ENCODE assay signal across 22 mouse cellular contexts in genomic region chr16:13796746-13797175, GRCm38 (mm10). TPM values are rescaled to one million over a fixed set of nuclear protein-coding genes. Genes with fewer than 3 reads are reported as not detected.
DNase-seq lines count a peak whose midpoint lies in the region; ATAC-seq and TF ChIP-seq lines count a peak whose summit lies in the region.
"Had no signal": no experiment of that assay in that cellular context is flagged by ENCODE, and none has a peak within 500 bp of the region (broad histone marks: within the 10 kb centered on the region; RNA-seq: fewer than 3 reads in every experiment).

No protein-coding gene starts in this region.

- H3K36me3 ChIP-seq in hindbrain, embryonic 12.5 days, result peaks cover 92% of the 10 kb centered on the region

- H3K4me3 ChIP-seq in layer of hippocampus, adult 2 months, result no peak overlapping the region
- no peak overlapping the region for H3K4me3 ChIP-seq in hindbrain, embryonic 12.5 days
- H3K4me3 ChIP-seq: embryonic facial prominence, embryonic 10.5 days; limb, embryonic 10.5 days; neural tube, embryonic 13.5 days had no signal

- H3K9me3 ChIP-seq in hindbrain, embryonic 12.5 days (replicated peaks), result no peaks in the 10 kb centered on the region
- H3K9me3 ChIP-seq: embryonic facial prominence, embryonic 10.5 days; limb, embryonic 10.5 days; neural tube, embryonic 13.5 days had no signal

- no peaks in the 10 kb centered on the region for H3K27me3 ChIP-seq in hindbrain, embryonic 12.5 days
- H3K27me3 ChIP-seq: neural tube, embryonic 13.5 days had no signal

- peak; percentile 94 for ATAC-seq in granulocyte monocyte progenitor cell, adult 5-6 weeks (replicated peaks; ENCODE audit: poor library complexity, severe bottlenecking)
- ATAC-seq in hindbrain, embryonic 12.5 days (ENCODE audit: low FRiP score), result no peak
- ATAC-seq: intestine, embryonic 16.5 days had no signal

- 93% methylated on average over 5 of the region's 5 CpGs for WGBS in hindbrain, embryonic 12.5 days

- H3K27ac ChIP-seq in layer of hippocampus, adult 2 months, result no peak overlapping the region
- H3K27ac ChIP-seq in hindbrain, embryonic 12.5 days, result no peak overlapping the region
- H3K27ac ChIP-seq: embryonic facial prominence, embryonic 10.5 days; hindbrain, embryonic 14.5 days; kidney, postnatal 0 days; limb, embryonic 10.5 days; neural tube, embryonic 13.5 days had no signal

- no peak overlapping the region for H3K4me2 ChIP-seq in hindbrain, embryonic 12.5 days (replicated peaks)
- H3K4me2 ChIP-seq: heart, embryonic 11.5 days; hindbrain, embryonic 14.5 days; neural tube, embryonic 13.5 days had no signal

- DNase-seq in A20 (ENCODE audit: low read depth, low spot score), result peak; percentile 38
- DNase-seq in CD4-positive helper T cell, adult 2 months (ENCODE audit: low read depth, low spot score), result peak; percentile 77
- DNase-seq in naive thymus-derived CD4-positive, alpha-beta T cell, adult 2 months (ENCODE audit: low read depth), result peak; percentile 77
- no peak for DNase-seq in layer of hippocampus, adult 2 months (ENCODE audit: low spot score in 2 of 2)
- DNase-seq in cerebellum, postnatal 10 days, result no peak
- DNase-seq: adrenal gland, postnatal 10 days; cerebellum, adult 11 months; cerebellum, postnatal 25 days; heart, postnatal 10 days; layer of hippocampus, postnatal 36 days; lung, adult 18-20 months; lung, postnatal 14 days; thymus, postnatal 4 days had no signal

- H3K4me1 ChIP-seq in hindbrain, embryonic 12.5 days, result no peaks in the 10 kb centered on the region
- H3K4me1 ChIP-seq: embryonic facial prominence, embryonic 10.5 days; limb, embryonic 10.5 days; neural tube, embryonic 13.5 days had no signal

- H3K9ac ChIP-seq in hindbrain, embryonic 12.5 days, result no peak overlapping the region
- H3K9ac ChIP-seq: hindbrain, embryonic 14.5 days; neural tube, embryonic 13.5 days had no signal

- no peak for TF ChIP-seq CTCF in layer of hippocampus, adult 2 months (conservative IDR thresholded peaks at IDR 0.05)

RNA-seq across cellular contexts. Expression of gene Rrn3, which starts 16.3 kb away (rescaled TPM):
- 24.4 and 27.6 TPM in 2 replicates for total RNA-seq in granulocyte monocyte progenitor cell, adult 5-6 weeks (2014; fragmentation: Nextera tagmentation)
- total RNA-seq in granulocyte monocyte progenitor cell, adult 5-6 weeks (2017), result 39.9 and 45.5 TPM in 2 replicates
- total RNA-seq in layer of hippocampus, adult 2 months (2021), result 10 to 100 TPM; 47.2 to 51.4 TPM
- polyA plus RNA-seq in hindbrain, embryonic 12.5 days (2016; fragmentation: Nextera tagmentation; extraction: Ambion mirVana), result 124 and 127 TPM in 2 replicates

RNA-seq across cellular contexts. Expression of gene Ntan1, which starts 21.9 kb away (rescaled TPM):
- 61.4 and 76.5 TPM in 2 replicates for total RNA-seq in granulocyte monocyte progenitor cell, adult 5-6 weeks (2014; fragmentation: Nextera tagmentation)
- 51.9 and 56.2 TPM in 2 replicates for total RNA-seq in granulocyte monocyte progenitor cell, adult 5-6 weeks (2017)
- total RNA-seq in layer of hippocampus, adult 2 months (2021), result 10 to 100 TPM; 79.9 to 83.7 TPM
- polyA plus RNA-seq in hindbrain, embryonic 12.5 days (2016; fragmentation: Nextera tagmentation; extraction: Ambion mirVana), result 184 and 198 TPM in 2 replicates

Comparison
In these comparisons a context has a peak if more than half of its experiments do, and no peak if none do; other contexts are left out.
1. DNase-seq: peak in A20 (single experiment), CD4-positive helper T cell, adult 2 months (single experiment) and naive thymus-derived CD4-positive, alpha-beta T cell, adult 2 months (single experiment); none in layer of hippocampus, adult 2 months (0 of 2) and cerebellum, postnatal 10 days (0 of 2).